Mouse (Mus musculus) megakaryocyte, embryonic 14.5 days (primary cell): ENCODE results near the gene Dhrs9. TPM values are rescaled to one million over a fixed set of nuclear protein-coding genes. Genes with fewer than 3 reads are reported as not detected.
"Not testable (repeated sequence)": the region's sequence is repeated elsewhere in the genome, so short reads cannot be mapped to it uniquely, and the experiment has no call there.

Source experiments
- H3K27me3 ChIP-seq: replicated peaks from 2 replicates; pipeline ENCODE3; 2012; ENCODE audit warnings: inconsistent platforms
- H3K36me3 ChIP-seq: replicated peaks from 2 replicates; pipeline ENCODE3; 2012; ENCODE audit warnings: low read length, inconsistent platforms, mixed read lengths
- H3K4me1 ChIP-seq: 2 replicates; pipeline ENCODE4 v1.6.1; 2012; ENCODE audit warnings: inconsistent platforms
- H3K4me3 ChIP-seq: replicated peaks from 2 replicates; pipeline ENCODE3; 2012; ENCODE audit warnings: moderate library complexity, mild to moderate bottlenecking, inconsistent platforms
- H3K9me3 ChIP-seq: 2 replicates; pipeline ENCODE4 v1.6.1; 2012; ENCODE audit warnings: inconsistent platforms
- FLI1 ChIP-seq: IDR thresholded peaks from 2 replicates; pipeline ENCODE4 v1.6.1; 2012; ENCODE audit warnings: low read length, inconsistent platforms, mixed read lengths
- GATA1 ChIP-seq: IDR thresholded peaks from 3 replicates; pipeline ENCODE4 v1.6.1; 2012; ENCODE audit warnings: mixed read lengths, low read length, inconsistent platforms, borderline replicate concordance
- polyA plus RNA-seq: library from polyadenylated mRNA; stranded (reverse); fragments of >175 nt; gene quantifications from 2 replicates; pipeline ENCODE4 v1.2.3, GENCODE M21; 2012; ENCODE audit warnings: low replicate concordance; ENCODE audit not compliant: insufficient read depth

The Dhrs9 gene
- polyA plus RNA-seq: not detected in 2 replicates

GRCm38 (mm10) chr2:69380281-69380680 is at the start of gene Dhrs9:
Gene Dhrs9 (plus strand): TSS chr2:69380445.
- TF ChIP-seq FLI1: no peak
- Histone ChIP-seq H3K9me3 (peaks cover 3% of the 10 kb centered on the region; the same call in 1 of the 2 replicates), H3K27me3 (peaks cover 4% of the 10 kb centered on the region), H3K4me1 (peaks cover 4% of the 10 kb centered on the region; the same call in 1 of the 2 replicates), H3K4me3 (peak within 1 kb of the TSS; percentile 84), H3K36me3 (no peaks in the 10 kb centered on the region)

- H3K4me1 ChIP-seq, H3K36me3 ChIP-seq, H3K4me3 ChIP-seq, H3K27me3 ChIP-seq, H3K9me3 ChIP-seq: not testable (repeated sequence)
These were observed 48.7 kb upstream of the Dhrs9 start for GRCm38 (mm10) chr2:69331523-69331922.

DNA sequence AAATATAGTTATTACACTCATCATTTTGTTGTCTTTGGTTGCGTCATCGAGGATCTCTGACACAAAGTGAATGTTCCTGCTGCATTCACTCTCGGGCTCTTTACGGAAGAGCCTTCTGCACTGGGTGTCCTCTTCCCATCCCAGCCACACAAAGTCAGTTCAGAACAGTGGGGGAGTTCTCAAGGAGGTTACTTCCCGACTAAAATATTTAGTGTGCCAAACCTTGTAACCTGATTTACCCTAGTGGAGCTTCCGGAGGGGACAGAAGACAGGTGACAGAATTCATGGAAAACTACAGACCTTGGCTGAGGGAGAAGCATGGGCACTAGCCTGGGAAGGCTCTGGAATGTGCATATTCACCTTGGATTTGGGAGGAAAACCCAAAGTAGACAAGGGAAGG is 38.7 kb upstream of the Dhrs9 start:
- no peaks in the 10 kb centered on the region for H3K27me3 ChIP-seq

GRCm38 (mm10) chr2:69342496-69343221 is 37.6 kb upstream of the Dhrs9 start, which contains the start of gene Abcb11:
Gene Abcb11 (minus strand): TSS chr2:69342616.
- Histone ChIP-seq H3K4me1 (no peaks in the 10 kb centered on the region), H3K4me3 (no peak within 1 kb of the TSS), H3K36me3 (no peaks in the 10 kb centered on the region), H3K27me3 (no peaks in the 10 kb centered on the region), H3K9me3 (no peaks in the 10 kb centered on the region)
- TF ChIP-seq GATA1 (no peak), FLI1 (no peak)

More for the DNA sequence above, 38.7 kb upstream of the Dhrs9 start:
- no peak for TF ChIP-seq GATA1
- TF ChIP-seq FLI1: no peak
- H3K36me3 ChIP-seq: no peaks in the 10 kb centered on the region
- H3K4me1 ChIP-seq: no peaks in the 10 kb centered on the region
- no peak overlapping the region for H3K4me3 ChIP-seq
- H3K9me3 ChIP-seq: no peaks in the 10 kb centered on the region

- not testable (repeated sequence) for H3K27me3 ChIP-seq, H3K9me3 ChIP-seq, H3K4me1 ChIP-seq, H3K36me3 ChIP-seq, H3K4me3 ChIP-seq
These were observed 24.8 kb upstream of the Dhrs9 start for GRCm38 (mm10) chr2:69355402-69355801.

DNA sequence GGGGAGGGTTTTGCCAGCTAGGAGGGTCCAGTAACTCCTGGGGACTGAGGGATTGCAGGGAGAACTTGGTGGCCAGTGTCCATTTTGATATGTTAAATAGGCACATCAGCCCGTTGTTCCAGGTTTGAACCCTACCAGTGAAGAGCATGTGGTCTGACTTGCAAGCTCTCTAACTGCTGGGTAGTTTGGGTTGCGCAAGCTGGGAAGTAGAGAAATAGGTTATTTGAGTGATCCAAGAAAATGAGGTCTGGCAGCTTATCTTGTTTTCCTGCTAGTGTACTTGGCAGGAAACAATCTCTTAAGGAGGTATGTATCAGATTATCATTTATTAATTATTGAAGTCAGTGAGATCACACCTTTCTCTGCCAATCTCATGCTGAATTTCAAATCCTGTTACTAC is 15.4 kb upstream of the Dhrs9 start:
- Histone ChIP-seq H3K4me1 (no peaks in the 10 kb centered on the region), H3K36me3 (no peaks in the 10 kb centered on the region), H3K27me3 (peaks cover 2% of the 10 kb centered on the region), H3K4me3 (no peak overlapping the region), H3K9me3 (no peaks in the 10 kb centered on the region)
- TF ChIP-seq GATA1 (no peak), FLI1 (no peak)

DNA sequence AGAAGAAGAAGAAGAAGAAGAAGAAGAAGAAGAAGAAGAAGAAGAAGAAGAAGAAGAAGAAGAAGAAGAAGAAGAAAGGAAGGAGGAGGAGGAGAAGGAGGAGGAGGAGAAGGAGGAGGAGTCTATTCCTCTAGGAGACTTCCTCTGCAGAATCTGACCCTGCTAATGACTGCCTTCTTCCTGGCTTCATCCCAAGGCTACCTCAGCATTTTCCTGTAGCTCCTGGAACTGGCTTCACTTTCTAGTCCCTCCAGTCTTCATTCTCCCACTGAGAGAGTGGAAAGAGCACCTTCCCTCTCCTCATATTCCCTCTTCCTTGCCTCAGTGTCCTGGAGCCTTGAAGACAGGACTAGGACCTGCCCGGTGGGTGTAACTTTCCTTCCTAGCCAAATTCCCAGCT is 15.0 kb upstream of the Dhrs9 start:
- no peak for TF ChIP-seq GATA1
- TF ChIP-seq FLI1: no peak
- H3K4me1 ChIP-seq: no peaks in the 10 kb centered on the region
- H3K36me3 ChIP-seq: no peaks in the 10 kb centered on the region

GRCm38 (mm10) chr2:69376780-69377179 is 3.5 kb upstream of the Dhrs9 start:
- Histone ChIP-seq H3K4me3 (no peak overlapping the region), H3K36me3 (no peaks in the 10 kb centered on the region), H3K27me3 (peaks cover 4% of the 10 kb centered on the region), H3K9me3 (no peaks in the 10 kb centered on the region), H3K4me1 (peaks cover 4% of the 10 kb centered on the region; the same call in 1 of the 2 replicates)
- TF ChIP-seq FLI1 (no peak), GATA1 (no peak)

More for the DNA sequence above, 15.0 kb upstream of the Dhrs9 start:
- Histone ChIP-seq H3K9me3 (no peaks in the 10 kb centered on the region), H3K4me3 (no peak overlapping the region), H3K27me3 (peaks cover 2% of the 10 kb centered on the region)

- Histone ChIP-seq H3K4me3 (no peak overlapping the region), H3K4me1 (peaks cover 4% of the 10 kb centered on the region; the same call in 1 of the 2 replicates), H3K9me3 (peaks cover 3% of the 10 kb centered on the region; the same call in 1 of the 2 replicates), H3K27me3 (peaks cover 4% of the 10 kb centered on the region), H3K36me3 (no peaks in the 10 kb centered on the region)
- TF ChIP-seq FLI1 (no peak), GATA1 (no peak)
These were observed 444 bp upstream of the Dhrs9 start for GRCm38 (mm10) chr2:69379801-69380200.

GRCm38 (mm10) chr2:69381740-69382139 is 1.5 kb downstream of the Dhrs9 start:
- TF ChIP-seq FLI1: no peak
- TF ChIP-seq GATA1: no peak
- peaks cover 4% of the 10 kb centered on the region for H3K27me3 ChIP-seq
- peaks cover 3% of the 10 kb centered on the region; the same call in 1 of the 2 replicates for H3K9me3 ChIP-seq
- no peak overlapping the region for H3K4me3 ChIP-seq
- no peaks in the 10 kb centered on the region for H3K36me3 ChIP-seq
- H3K4me1 ChIP-seq: peaks cover 4% of the 10 kb centered on the region; the same call in 1 of the 2 replicates

GRCm38 (mm10) chr2:69382838-69383237 is 2.6 kb downstream of the Dhrs9 start:
- Histone ChIP-seq H3K36me3 (no peaks in the 10 kb centered on the region), H3K27me3 (peaks cover 4% of the 10 kb centered on the region), H3K4me3 (no peak overlapping the region), H3K9me3 (peaks cover 3% of the 10 kb centered on the region; the same call in 1 of the 2 replicates), H3K4me1 (peaks cover 4% of the 10 kb centered on the region; the same call in 1 of the 2 replicates)
- TF ChIP-seq GATA1 (no peak), FLI1 (no peak)
